Mouse (Mus musculus) brain, embryonic 14.5 days (tissue): ENCODE measurements at regions not wholly inside any gene's neighbourhood (a gene's known extent, or its start where the extent isn't known, plus 50 kb on each side); places are given as distances from the start of the nearest gene placed in this dataset.

Experiments
- DNase-seq: peaks from one replicate; pipeline ENCODE4 v3.0.0-alpha.2; 2011; ENCODE audit warnings: low read depth
- CTCF ChIP-seq: fragments of 200-500 bp; IDR thresholded peaks from 2 replicates; pipeline ENCODE4 v1.5.1; 2012; ENCODE audit warnings: inconsistent platforms, mild to moderate bottlenecking, moderate library complexity, borderline replicate concordance; ENCODE audit not compliant: insufficient read depth, insufficient read length; ENCODE audit errors: extremely low read depth
- POLR2A ChIP-seq: fragments of 200-500 bp; IDR thresholded peaks from 2 replicates; pipeline ENCODE4 v1.6.1; 2012; ENCODE audit warnings: mild to moderate bottlenecking, inconsistent platforms, borderline replicate concordance; ENCODE audit not compliant: poor library complexity, insufficient read depth, insufficient read length, severe bottlenecking; ENCODE audit errors: extremely low read depth

GRCm38 (mm10) chr10:111741301-111741945, 231.0 kb upstream of the Krr1 start:
- DNase-seq, result peak; percentile 39
- no peak for TF ChIP-seq CTCF
- no peak for TF ChIP-seq POLR2A

- no peak for TF ChIP-seq POLR2A
- DNase-seq, result no peak
Observed at GRCm38 (mm10) chr10:111743291-111743690, 229.2 kb upstream of the Krr1 start.

- no peak for TF ChIP-seq CTCF
- TF ChIP-seq POLR2A, result no peak
- DNase-seq, result no peak
Observed at GRCm38 (mm10) chr10:111745116-111745515, 227.3 kb upstream of the Krr1 start.

- DNase-seq, result no peak
- TF ChIP-seq CTCF, result no peak
- TF ChIP-seq POLR2A, result no peak
Observed at GRCm38 (mm10) chr10:111746067-111746878, 226.2 kb upstream of the Krr1 start.

GRCm38 (mm10) chr10:111746879-111747477, 225.5 kb upstream of the Krr1 start:
- no peak for DNase-seq
- TF ChIP-seq POLR2A (no peak), CTCF (no peak)

GRCm38 (mm10) chr10:111748482-111748881, 224.0 kb upstream of the Krr1 start:
- TF ChIP-seq POLR2A (no peak), CTCF (no peak)
- peak; percentile 66 for DNase-seq

- no peak for DNase-seq
- TF ChIP-seq POLR2A (no peak), CTCF (no peak)
Observed at GRCm38 (mm10) chr10:111753646-111754045, 218.8 kb upstream of the Krr1 start.

- no peak for TF ChIP-seq CTCF
- no peak for TF ChIP-seq POLR2A
- no peak for DNase-seq
Observed at GRCm38 (mm10) chr10:111755964-111756363, 216.5 kb upstream of the Krr1 start.

GRCm38 (mm10) chr10:111756528-111756927, 215.9 kb upstream of the Krr1 start:
- DNase-seq, result no peak
- TF ChIP-seq POLR2A (no peak), CTCF (no peak)

GRCm38 (mm10) chr10:111757689-111758088, 214.8 kb upstream of the Krr1 start:
- DNase-seq, result peak; percentile 45
- TF ChIP-seq CTCF, result no peak
- no peak for TF ChIP-seq POLR2A

GRCm38 (mm10) chr10:111759505-111759904, 213.0 kb upstream of the Krr1 start:
- DNase-seq, result no peak
- TF ChIP-seq CTCF (no peak), POLR2A (no peak)

GRCm38 (mm10) chr10:111762751-111763528, 209.5 kb upstream of the Krr1 start:
- no peak for TF ChIP-seq CTCF
- TF ChIP-seq POLR2A, result no peak

More at GRCm38 (mm10) chr10:111762751-111763528, 209.5 kb upstream of the Krr1 start:
- peak; percentile 49 for DNase-seq
